Mouse (Mus musculus): ENCODE measurements around the gene 3100002H09Rik. TPM values are rescaled to one million over a fixed set of nuclear protein-coding genes. Genes with fewer than 3 reads are reported as not detected.

The 3100002H09Rik gene
- polyA plus RNA-seq, 1 experiment = not detected

DNA sequence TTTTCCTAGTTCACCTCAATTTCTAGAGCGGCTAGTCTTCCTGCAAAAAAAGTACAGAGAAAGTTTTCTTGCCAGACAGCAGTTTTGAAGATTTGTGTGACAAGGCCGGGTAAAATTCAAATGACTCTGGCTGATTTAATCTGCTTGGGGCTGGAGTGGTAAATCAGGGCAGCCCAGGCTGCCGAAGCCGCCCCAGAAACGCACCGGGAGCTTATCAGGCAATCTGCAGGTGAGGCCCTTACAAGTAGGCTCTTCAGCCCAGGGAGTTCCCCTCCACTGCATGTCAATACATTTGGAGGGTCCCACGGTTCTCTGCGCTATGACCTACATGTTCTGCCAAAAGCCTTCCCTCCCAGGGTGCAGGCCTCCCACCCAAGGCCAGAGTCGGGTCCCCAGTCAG lies 6.9 kb downstream of the 3100002H09Rik start:
- H3K9ac ChIP-seq (ENCODE audit: low read depth, poor library complexity, severe bottlenecking) = no peak overlapping the region
- no peaks in the 10 kb centered on the region for H3K27me3 ChIP-seq (ENCODE audit: control insufficient read depth, insufficient read depth, low read length, poor library complexity, severe bottlenecking)
- no peak overlapping the region for H3K4me3 ChIP-seq (ENCODE audit: low read depth, low read length)
- H3K27ac ChIP-seq (ENCODE audit: insufficient read depth, low read length) = no peak overlapping the region
- H3K9me3 ChIP-seq (replicated peaks; ENCODE audit: control insufficient read depth, insufficient read depth, low read length, poor library complexity, severe bottlenecking) = no peaks in the 10 kb centered on the region
- peaks cover 8% of the 10 kb centered on the region for H3K4me1 ChIP-seq (ENCODE audit: control insufficient read depth, insufficient read depth, low read length)
- no peak for TF ChIP-seq EP300 (IDR thresholded peaks at IDR 0.05; ENCODE audit: insufficient read depth, low read depth, low read length)
- no peak for TF ChIP-seq POLR2A (IDR thresholded peaks at IDR 0.05; ENCODE audit: insufficient read depth, low read length)
- no peak for TF ChIP-seq CTCF (IDR thresholded peaks at IDR 0.05; ENCODE audit: low read depth, low read length)
- H3K36me3 ChIP-seq (ENCODE audit: control insufficient read depth, insufficient read depth, low read length, poor library complexity, severe bottlenecking) = no peaks in the 10 kb centered on the region

DNA sequence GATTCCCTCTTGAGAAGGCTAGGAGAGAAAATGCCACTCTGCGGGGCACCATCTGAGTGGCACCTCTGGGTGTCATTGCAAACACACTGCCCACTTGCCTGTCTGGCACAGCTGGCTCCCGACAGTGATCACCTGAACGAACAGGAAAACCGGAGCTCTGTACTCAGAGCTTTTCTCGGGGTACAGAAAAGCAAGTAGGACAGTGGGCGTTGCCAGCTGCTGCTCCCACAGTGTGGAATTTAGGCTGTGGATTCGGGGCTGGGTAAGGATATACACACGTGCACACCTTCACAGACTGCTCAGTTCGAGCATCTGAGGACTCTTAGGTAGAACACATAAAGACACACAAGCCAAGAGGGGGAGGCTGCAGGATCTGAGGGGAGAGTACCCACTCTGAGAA lies 14.7 kb downstream of the 3100002H09Rik start:
- no peaks in the 10 kb centered on the region for H3K4me1 ChIP-seq (ENCODE audit: control insufficient read depth, insufficient read depth, low read length)
- H3K9me3 ChIP-seq (replicated peaks; ENCODE audit: control insufficient read depth, insufficient read depth, low read length, poor library complexity, severe bottlenecking) = no peaks in the 10 kb centered on the region
- no peak overlapping the region for H3K4me3 ChIP-seq (ENCODE audit: low read depth, low read length)
- H3K9ac ChIP-seq (ENCODE audit: low read depth, poor library complexity, severe bottlenecking) = no peak overlapping the region
- no peaks in the 10 kb centered on the region for H3K27me3 ChIP-seq (ENCODE audit: control insufficient read depth, insufficient read depth, low read length, poor library complexity, severe bottlenecking)
- H3K27ac ChIP-seq (ENCODE audit: insufficient read depth, low read length) = no peak overlapping the region
- TF ChIP-seq CTCF (IDR thresholded peaks at IDR 0.05; ENCODE audit: low read depth, low read length) (no peak), EP300 (IDR thresholded peaks at IDR 0.05; ENCODE audit: insufficient read depth, low read depth, low read length) (no peak), POLR2A (IDR thresholded peaks at IDR 0.05; ENCODE audit: insufficient read depth, low read length) (no peak)
- no peaks in the 10 kb centered on the region for H3K36me3 ChIP-seq (ENCODE audit: control insufficient read depth, insufficient read depth, low read length, poor library complexity, severe bottlenecking)

DNA sequence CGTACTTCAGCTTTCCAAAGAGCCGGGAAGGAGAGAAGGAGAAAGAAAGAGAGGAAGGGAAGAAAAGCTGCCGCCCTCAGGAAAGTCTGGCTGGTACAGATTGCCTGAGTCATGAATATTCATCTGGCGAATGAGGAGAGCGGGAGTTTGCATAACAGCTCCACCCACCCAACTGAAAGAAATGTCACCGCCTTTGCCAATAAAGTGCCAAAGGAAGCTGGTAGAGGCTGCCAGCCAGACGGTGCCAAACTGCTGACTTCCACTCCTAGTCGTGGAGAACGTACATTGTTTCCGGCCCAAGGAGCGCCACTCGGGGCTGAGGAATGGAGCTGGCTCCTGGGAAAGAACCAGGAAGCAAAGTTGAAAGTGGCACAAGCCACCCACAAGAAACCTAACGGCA lies 15.7 kb downstream of the 3100002H09Rik start:
- Histone ChIP-seq H3K4me3 (ENCODE audit: low read depth, low read length) (no peak overlapping the region), H3K4me1 (ENCODE audit: control insufficient read depth, insufficient read depth, low read length) (no peaks in the 10 kb centered on the region)

DNA sequence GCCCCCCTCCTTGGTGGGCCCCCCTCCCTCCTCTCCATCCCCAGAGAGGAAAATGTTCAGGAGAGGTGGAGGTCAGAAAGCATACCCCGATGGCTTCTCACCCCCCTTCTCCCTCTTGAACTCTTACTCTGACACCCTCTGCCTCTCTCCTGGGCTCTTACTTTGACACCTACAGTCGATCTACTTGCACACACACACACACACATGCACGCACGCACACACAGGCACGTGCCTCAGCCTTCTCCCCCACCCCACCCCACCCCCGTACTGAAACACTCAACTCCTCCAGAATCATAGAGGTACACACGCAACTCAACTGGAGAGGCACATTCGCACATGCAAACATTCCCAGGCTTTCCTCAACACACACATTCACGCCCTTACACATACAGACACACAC lies 16.9 kb downstream of the 3100002H09Rik start:
- no peak overlapping the region for H3K27ac ChIP-seq (ENCODE audit: insufficient read depth, low read length)
- TF ChIP-seq POLR2A (IDR thresholded peaks at IDR 0.05; ENCODE audit: insufficient read depth, low read length) (no peak), EP300 (IDR thresholded peaks at IDR 0.05; ENCODE audit: insufficient read depth, low read depth, low read length) (no peak), CTCF (IDR thresholded peaks at IDR 0.05; ENCODE audit: low read depth, low read length) (no peak)
- H3K9me3 ChIP-seq (replicated peaks; ENCODE audit: control insufficient read depth, insufficient read depth, low read length, poor library complexity, severe bottlenecking) = no peaks in the 10 kb centered on the region
- no peak overlapping the region for H3K4me3 ChIP-seq (ENCODE audit: low read depth, low read length)
- H3K36me3 ChIP-seq (ENCODE audit: control insufficient read depth, insufficient read depth, low read length, poor library complexity, severe bottlenecking) = no peaks in the 10 kb centered on the region
- H3K27me3 ChIP-seq (ENCODE audit: control insufficient read depth, insufficient read depth, low read length, poor library complexity, severe bottlenecking) = no peaks in the 10 kb centered on the region
- H3K9ac ChIP-seq (ENCODE audit: low read depth, poor library complexity, severe bottlenecking) = no peak overlapping the region
- no peaks in the 10 kb centered on the region for H3K4me1 ChIP-seq (ENCODE audit: control insufficient read depth, insufficient read depth, low read length)

More for the DNA sequence above, 15.7 kb downstream of the 3100002H09Rik start:
- no peaks in the 10 kb centered on the region for H3K9me3 ChIP-seq (replicated peaks; ENCODE audit: control insufficient read depth, insufficient read depth, low read length, poor library complexity, severe bottlenecking)
- H3K36me3 ChIP-seq (ENCODE audit: control insufficient read depth, insufficient read depth, low read length, poor library complexity, severe bottlenecking) = no peaks in the 10 kb centered on the region
- no peak for TF ChIP-seq CTCF (IDR thresholded peaks at IDR 0.05; ENCODE audit: low read depth, low read length)
- TF ChIP-seq POLR2A (IDR thresholded peaks at IDR 0.05; ENCODE audit: insufficient read depth, low read length) = no peak
- no peak for TF ChIP-seq EP300 (IDR thresholded peaks at IDR 0.05; ENCODE audit: insufficient read depth, low read depth, low read length)
- no peaks in the 10 kb centered on the region for H3K27me3 ChIP-seq (ENCODE audit: control insufficient read depth, insufficient read depth, low read length, poor library complexity, severe bottlenecking)
- H3K9ac ChIP-seq (ENCODE audit: low read depth, poor library complexity, severe bottlenecking) = no peak overlapping the region
- no peak overlapping the region for H3K27ac ChIP-seq (ENCODE audit: insufficient read depth, low read length)

DNA sequence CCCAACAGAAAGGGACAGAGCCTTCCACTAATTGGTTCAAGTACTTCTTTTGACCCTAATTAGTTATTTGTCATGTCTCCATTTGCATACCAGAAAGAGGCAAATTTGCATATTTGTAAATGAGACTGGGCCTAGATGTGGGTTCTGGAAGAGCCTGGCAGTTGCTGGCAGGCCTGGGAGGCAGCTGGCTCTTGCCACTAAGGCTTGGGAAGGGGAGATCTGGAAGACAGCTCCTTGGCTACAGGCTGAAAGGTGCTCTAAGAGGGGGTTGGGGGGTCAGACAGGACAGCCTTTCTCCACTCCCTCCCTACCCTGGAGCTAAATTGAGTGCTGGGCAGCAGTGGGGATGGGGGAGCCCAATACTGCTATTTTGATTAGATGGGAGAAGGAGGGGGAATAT lies 17.4 kb downstream of the 3100002H09Rik start:
- Histone ChIP-seq H3K9me3 (replicated peaks; ENCODE audit: control insufficient read depth, insufficient read depth, low read length, poor library complexity, severe bottlenecking) (no peaks in the 10 kb centered on the region), H3K36me3 (ENCODE audit: control insufficient read depth, insufficient read depth, low read length, poor library complexity, severe bottlenecking) (no peaks in the 10 kb centered on the region), H3K9ac (ENCODE audit: low read depth, poor library complexity, severe bottlenecking) (no peak overlapping the region), H3K27ac (ENCODE audit: insufficient read depth, low read length) (no peak overlapping the region), H3K4me3 (ENCODE audit: low read depth, low read length) (no peak overlapping the region), H3K27me3 (ENCODE audit: control insufficient read depth, insufficient read depth, low read length, poor library complexity, severe bottlenecking) (no peaks in the 10 kb centered on the region), H3K4me1 (ENCODE audit: control insufficient read depth, insufficient read depth, low read length) (no peaks in the 10 kb centered on the region)
- TF ChIP-seq CTCF (IDR thresholded peaks at IDR 0.05; ENCODE audit: low read depth, low read length) (no peak), EP300 (IDR thresholded peaks at IDR 0.05; ENCODE audit: insufficient read depth, low read depth, low read length) (no peak), POLR2A (IDR thresholded peaks at IDR 0.05; ENCODE audit: insufficient read depth, low read length) (no peak)

DNA sequence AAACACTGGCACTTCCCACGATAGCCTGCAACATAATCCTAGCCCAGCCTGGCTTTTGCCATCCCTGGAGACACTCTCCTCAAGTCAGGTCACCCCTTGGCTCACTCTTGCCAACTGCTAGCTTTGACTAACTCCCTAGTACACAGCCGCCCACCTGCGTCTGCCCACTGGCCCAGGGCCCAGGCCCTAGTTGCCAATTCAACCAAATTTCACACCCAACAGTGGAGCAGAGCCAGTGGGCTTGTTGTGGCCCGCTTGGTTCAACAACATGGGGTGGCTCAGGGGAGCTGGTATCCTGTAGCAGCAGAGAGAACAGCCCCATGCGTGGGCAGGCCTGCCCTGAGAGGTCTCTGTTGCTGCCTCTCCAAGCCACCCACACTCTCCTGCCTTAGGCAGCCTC lies 18.4 kb downstream of the 3100002H09Rik start:
- Histone ChIP-seq H3K4me3 (ENCODE audit: low read depth, low read length) (no peak overlapping the region), H3K9ac (ENCODE audit: low read depth, poor library complexity, severe bottlenecking) (no peak overlapping the region), H3K9me3 (replicated peaks; ENCODE audit: control insufficient read depth, insufficient read depth, low read length, poor library complexity, severe bottlenecking) (no peaks in the 10 kb centered on the region)

More for the DNA sequence above, 18.4 kb downstream of the 3100002H09Rik start:
- Histone ChIP-seq H3K27me3 (ENCODE audit: control insufficient read depth, insufficient read depth, low read length, poor library complexity, severe bottlenecking) (no peaks in the 10 kb centered on the region), H3K27ac (ENCODE audit: insufficient read depth, low read length) (no peak overlapping the region), H3K4me1 (ENCODE audit: control insufficient read depth, insufficient read depth, low read length) (no peaks in the 10 kb centered on the region), H3K36me3 (ENCODE audit: control insufficient read depth, insufficient read depth, low read length, poor library complexity, severe bottlenecking) (no peaks in the 10 kb centered on the region)
- TF ChIP-seq EP300 (IDR thresholded peaks at IDR 0.05; ENCODE audit: insufficient read depth, low read depth, low read length) = no peak
- TF ChIP-seq POLR2A (IDR thresholded peaks at IDR 0.05; ENCODE audit: insufficient read depth, low read length) = no peak
- no peak for TF ChIP-seq CTCF (IDR thresholded peaks at IDR 0.05; ENCODE audit: low read depth, low read length)
